Mouse (Mus musculus) CD8-positive naive resting alpha-beta T cell, adult 57 days (primary cell): ENCODE measurements around the gene Lrig3. TPM values are rescaled to one million over a fixed set of nuclear protein-coding genes. Genes with fewer than 3 reads are reported as not detected.

Experiments
- total RNA-seq: library from RNA; stranded (reverse); gene quantifications from one replicate; pipeline ENCODE4 v1.2.4, GENCODE M21; 2023

The Lrig3 gene
- total RNA-seq: not detected

DNA sequence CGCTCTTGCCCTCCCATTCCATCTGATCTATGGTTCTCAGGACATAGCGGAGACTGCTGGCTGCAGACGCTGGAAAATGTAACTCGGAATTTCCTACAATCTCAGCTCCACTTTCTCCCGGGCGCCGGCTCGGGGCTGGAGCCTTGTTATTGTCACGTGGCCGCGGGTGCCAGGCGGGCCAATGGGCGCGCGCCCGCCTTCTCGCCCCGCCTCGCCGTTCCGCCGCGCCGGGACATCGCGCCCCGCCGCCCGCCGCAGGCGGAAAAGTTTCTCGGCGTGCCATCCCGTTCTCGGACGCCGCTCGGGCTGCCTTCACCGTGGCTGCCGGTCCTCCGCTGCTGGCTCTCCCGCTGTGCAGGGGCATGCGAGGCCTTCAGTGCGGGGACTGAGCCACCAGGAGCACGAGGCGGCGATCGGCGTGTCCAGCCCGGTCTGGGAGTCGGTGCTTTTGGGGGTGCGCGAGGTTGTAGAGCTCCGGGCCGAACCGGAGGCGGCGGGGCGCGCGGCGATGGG, at the start of gene Lrig3:
Gene Lrig3 (plus strand): TSS at position 201 of the 513 bp plus-strand sequence.

